27 mouse cellular contexts compared by ENCODE assay signal in the genomic region with DNA sequence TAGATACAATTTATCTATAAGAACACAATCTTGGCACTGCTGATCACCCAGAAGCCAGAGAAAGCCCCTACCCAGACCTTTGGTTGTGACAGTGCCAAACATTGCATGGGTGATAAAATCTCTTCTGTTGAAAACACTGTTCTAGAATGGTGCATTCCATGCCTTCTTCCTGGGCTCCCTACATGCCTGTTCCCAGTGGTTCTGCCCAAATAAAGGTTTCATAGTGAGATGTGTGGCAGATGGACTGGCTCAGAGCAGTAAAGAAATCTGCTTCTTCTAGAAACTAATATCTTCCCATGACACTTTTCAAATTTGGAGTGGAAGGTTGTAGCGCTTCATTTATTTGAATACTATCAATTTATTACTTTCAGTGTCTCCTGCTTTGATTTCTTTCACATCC. TPM values are rescaled to one million over a fixed set of nuclear protein-coding genes. Genes with fewer than 3 reads are reported as not detected.
DNase-seq lines count a peak whose midpoint lies in the region; ATAC-seq and TF ChIP-seq lines count a peak whose summit lies in the region.
"Had no signal": no experiment of that assay in that cellular context is flagged by ENCODE, and none has a peak within 500 bp of the region (broad histone marks: within the 10 kb centered on the region; RNA-seq: fewer than 3 reads in every experiment).

No protein-coding gene starts in this region.

- TF ChIP-seq CTCF in forebrain, postnatal 0 days (IDR thresholded peaks at IDR 0.05; ENCODE audit: low read depth): no peak
- TF ChIP-seq CTCF in hindbrain, postnatal 0 days (IDR thresholded peaks at IDR 0.05; ENCODE audit: low read depth): no peak

- no peak overlapping the region for H3K27ac ChIP-seq in forebrain, postnatal 0 days (ENCODE audit: low read depth, low read length)
- no peak overlapping the region for H3K27ac ChIP-seq in forebrain, embryonic 12.5 days
- no peak overlapping the region for H3K27ac ChIP-seq in hindbrain, postnatal 0 days
- H3K27ac ChIP-seq in hindbrain, embryonic 12.5 days: no peak overlapping the region

- peak; percentile 64 for ATAC-seq in forebrain, postnatal 0 days
- ATAC-seq in forebrain, embryonic 12.5 days (ENCODE audit: low FRiP score): no peak
- peak; percentile 54; the same call in 1 of the 2 replicates for ATAC-seq in hindbrain, postnatal 0 days
- no peak for ATAC-seq in hindbrain, embryonic 12.5 days (ENCODE audit: low FRiP score)
- ATAC-seq: activated CD4-positive, CD25-positive, alpha-beta regulatory T cell, adult 4 months; CD4-positive, CD25-positive, alpha-beta regulatory T cell, adult 4 months; Patski had no signal

- no peak overlapping the region for H3K4me3 ChIP-seq in forebrain, postnatal 0 days (ENCODE audit: low read depth, low read length)
- no peak overlapping the region for H3K4me3 ChIP-seq in forebrain, embryonic 12.5 days (replicated peaks)
- no peak overlapping the region for H3K4me3 ChIP-seq in hindbrain, postnatal 0 days (ENCODE audit: low read length)
- no peak overlapping the region for H3K4me3 ChIP-seq in hindbrain, embryonic 12.5 days

- H3K9me3 ChIP-seq in forebrain, postnatal 0 days (ENCODE audit: low read length): no peaks in the 10 kb centered on the region
- no peaks in the 10 kb centered on the region for H3K9me3 ChIP-seq in forebrain, embryonic 12.5 days
- H3K9me3 ChIP-seq in hindbrain, postnatal 0 days (ENCODE audit: low read length): no peaks in the 10 kb centered on the region
- H3K9me3 ChIP-seq in hindbrain, embryonic 12.5 days (replicated peaks): no peaks in the 10 kb centered on the region

- H3K36me3 ChIP-seq in forebrain, postnatal 0 days (ENCODE audit: insufficient read depth): no peaks in the 10 kb centered on the region
- H3K36me3 ChIP-seq in forebrain, embryonic 12.5 days (replicated peaks): no peaks in the 10 kb centered on the region
- no peaks in the 10 kb centered on the region for H3K36me3 ChIP-seq in hindbrain, postnatal 0 days (ENCODE audit: insufficient read depth, low read length)
- H3K36me3 ChIP-seq in hindbrain, embryonic 12.5 days: no peaks in the 10 kb centered on the region
- H3K36me3 ChIP-seq: G1E had no signal

- H3K4me1 ChIP-seq in forebrain, postnatal 0 days (ENCODE audit: insufficient read depth): no peaks in the 10 kb centered on the region
- no peaks in the 10 kb centered on the region for H3K4me1 ChIP-seq in forebrain, embryonic 12.5 days
- no peaks in the 10 kb centered on the region for H3K4me1 ChIP-seq in hindbrain, postnatal 0 days (ENCODE audit: insufficient read depth, low read length)
- H3K4me1 ChIP-seq in hindbrain, embryonic 12.5 days: 0 out of 2 replicates have a peak, but pooled peaks cover 2% of the 10 kb centered on the region

- H3K4me2 ChIP-seq in forebrain, postnatal 0 days (ENCODE audit: low read depth): no peak overlapping the region
- H3K4me2 ChIP-seq in forebrain, embryonic 12.5 days: no peak overlapping the region
- no peak overlapping the region for H3K4me2 ChIP-seq in hindbrain, postnatal 0 days (ENCODE audit: low read depth, low read length)
- H3K4me2 ChIP-seq in hindbrain, embryonic 12.5 days (replicated peaks): no peak overlapping the region

- H3K9ac ChIP-seq in forebrain, postnatal 0 days: no peak overlapping the region
- no peak overlapping the region for H3K9ac ChIP-seq in forebrain, embryonic 12.5 days
- H3K9ac ChIP-seq in hindbrain, postnatal 0 days (replicated peaks; ENCODE audit: low read length): no peak overlapping the region
- no peak overlapping the region for H3K9ac ChIP-seq in hindbrain, embryonic 12.5 days

- WGBS in forebrain, postnatal 0 days: 90% methylated on average over 1 of the region's 1 CpGs
- 97% methylated on average over 1 of the region's 1 CpGs for WGBS in forebrain, embryonic 12.5 days
- WGBS in hindbrain, postnatal 0 days: 94% methylated on average over 1 of the region's 1 CpGs
- 100% methylated on average over 1 of the region's 1 CpGs for WGBS in hindbrain, embryonic 12.5 days

- H3K27me3 ChIP-seq in forebrain, postnatal 0 days (ENCODE audit: insufficient read depth, low read length): no peaks in the 10 kb centered on the region
- H3K27me3 ChIP-seq in forebrain, embryonic 12.5 days: no peaks in the 10 kb centered on the region
- no peaks in the 10 kb centered on the region for H3K27me3 ChIP-seq in hindbrain, postnatal 0 days (ENCODE audit: insufficient read depth, low read length)
- H3K27me3 ChIP-seq in hindbrain, embryonic 12.5 days: no peaks in the 10 kb centered on the region
- H3K27me3 ChIP-seq: CH12.LX had no signal

- DNase-seq in forebrain, postnatal 0 days: no peak
- DNase-seq in heart, adult 11 months: peak; percentile 35
- DNase-seq in heart, adult 8-10 months (ENCODE audit: low spot score): no peak
- DNase-seq in hindbrain, postnatal 0 days (ENCODE audit: low spot score): peak; percentile 30
- peak; percentile 24 for DNase-seq in layer of hippocampus, adult 9-11 months
- DNase-seq in layer of hippocampus, postnatal 36 days: no peak
- DNase-seq: adrenal gland, adult 2 months; adrenal gland, adult 8-10 months; adrenal gland, postnatal 10 days; adrenal gland, postnatal 14 days; adrenal gland, postnatal 25 days; adrenal gland, postnatal 36 days; B cell, adult 2 months; cerebellum, adult 11 months; cerebellum, adult 11-12 months had no signal

RNA-seq across cellular contexts. Expression of gene Ankrd34c, which starts 41.0 kb away (rescaled TPM):
- 1.5 and 4.1 TPM in 2 replicates for total RNA-seq in forebrain, postnatal 0 days (2014; rRNA removed)
- polyA plus RNA-seq in forebrain, postnatal 0 days (2015; fragmentation: Nextera tagmentation; extraction: Ambion mirVana): 0.68 and 0.74 TPM in 2 replicates
- not detected in 2 replicates for polyA plus RNA-seq in forebrain, embryonic 12.5 days (2016; fragmentation: Nextera tagmentation; extraction: Ambion mirVana)
- total RNA-seq in heart, adult 8-10 months (2022): not detected
- total RNA-seq in hindbrain, postnatal 0 days (2014; rRNA removed): 1.8 and 2.8 TPM in 2 replicates
- polyA plus RNA-seq in hindbrain, postnatal 0 days (2015; fragmentation: Nextera tagmentation; extraction: Ambion mirVana): 1.3 and 1.4 TPM in 2 replicates
- 0.12 TPM in 1 of 2 replicates, not detected in the other for polyA plus RNA-seq in hindbrain, embryonic 12.5 days (2016; fragmentation: Nextera tagmentation; extraction: Ambion mirVana)
- 1 to 10 TPM; 1.0 to 1.4 TPM for total RNA-seq in layer of hippocampus, postnatal 36 days (2021)
- total RNA-seq: adrenal gland, adult 18-20 months; adrenal gland, adult 2 months; adrenal gland, postnatal 10 days; adrenal gland, postnatal 14 days; adrenal gland, postnatal 25 days; adrenal gland, postnatal 36 days; adrenal gland, postnatal 4 days; CH12.LX; ES-E14; MEL had no signal
- polyA plus RNA-seq: activated CD4-positive, CD25-positive, alpha-beta regulatory T cell, adult 4 months; adrenal gland, adult 2 months; C2C12; CD4-positive, CD25-positive, alpha-beta regulatory T cell, adult 4 months; G1E; Patski had no signal

Comparison
In these comparisons a context has a peak if more than half of its experiments do, and no peak if none do; other contexts are left out.
1. ATAC-seq: peak in forebrain, postnatal 0 days (single experiment) and hindbrain, postnatal 0 days (single experiment); none in forebrain, embryonic 12.5 days (single experiment) and hindbrain, embryonic 12.5 days (single experiment).
2. DNase-seq: peak in heart, adult 11 months (single experiment), hindbrain, postnatal 0 days (single experiment) and layer of hippocampus, adult 9-11 months (single experiment); none in forebrain, postnatal 0 days (single experiment), heart, adult 8-10 months (single experiment) and layer of hippocampus, postnatal 36 days (0 of 2).